Mouse (Mus musculus) heart, adult 2 months (tissue): ENCODE measurements around the gene Stam.

Experiments used
- CTCF ChIP-seq: fragments of 200-600 bp; IDR thresholded peaks from 2 replicates; pipeline ENCODE4 v1.8.1; 2022; ENCODE audit warnings: antibody characterized with exemption, mild to moderate bottlenecking, moderate library complexity
- EP300 ChIP-seq: fragments of 200-500 bp; IDR thresholded peaks from 2 replicates; pipeline ENCODE4 v1.6.1; 2011; ENCODE audit warnings: low read depth, low read length, control low read depth; ENCODE audit not compliant: insufficient read depth
- POLR2A ChIP-seq: fragments of 200-500 bp; IDR thresholded peaks from 2 replicates; pipeline ENCODE4 v1.6.1; 2011; ENCODE audit warnings: mild to moderate bottlenecking, low read depth, low read length, control low read depth; ENCODE audit not compliant: insufficient read depth

DNA sequence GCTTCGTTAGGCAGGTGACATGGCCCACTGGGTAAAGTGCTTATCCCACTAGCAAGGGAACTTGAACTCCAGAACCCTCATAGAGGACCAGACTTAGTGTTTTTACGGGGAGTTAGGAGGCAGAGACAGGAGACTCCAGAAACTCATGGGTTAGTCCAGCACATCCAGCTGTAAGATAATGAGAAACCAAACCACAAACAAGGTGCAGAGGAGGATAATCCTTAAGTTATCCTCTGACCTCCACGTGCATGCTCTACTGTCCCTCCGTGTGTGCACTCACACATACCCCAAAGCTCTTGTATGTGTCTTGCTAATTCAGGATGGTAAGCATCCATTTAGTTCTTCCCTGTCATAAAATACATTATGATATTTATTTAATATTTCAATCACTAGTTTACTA is 117.7 kb downstream of the Stam start:
- TF ChIP-seq CTCF (no peak), POLR2A (no peak), EP300 (no peak)
